Mouse (Mus musculus) forebrain, embryonic 16.5 days (tissue): ENCODE measurements around the gene Lgals9. TPM values are rescaled to one million over a fixed set of nuclear protein-coding genes. Genes with fewer than 3 reads are reported as not detected.

Experiments
- ATAC-seq: fragments of 200-750 bp; cut with Nextera tagmentation; 2 replicates; pipeline ENCODE4 v1.8.0; 2017; ENCODE audit warnings: mild to moderate bottlenecking, moderate library complexity
- H3K27ac ChIP-seq: fragments of 300-500 bp; sonication (generic); 2 replicates; pipeline ENCODE4 v1.5.1; 2014; ENCODE audit warnings: low read length, control low read depth
- H3K27me3 ChIP-seq: fragments of 300-500 bp; sonication (generic); replicated peaks from 2 replicates; pipeline ENCODE4 v1.6.1; 2014; ENCODE audit warnings: low read length; ENCODE audit not compliant: control insufficient read depth, insufficient read depth
- H3K36me3 ChIP-seq: fragments of 300-500 bp; sonication (generic); 2 replicates; pipeline ENCODE4 v1.6.1; 2014; ENCODE audit not compliant: control insufficient read depth, insufficient read depth
- H3K4me1 ChIP-seq: fragments of 300-500 bp; sonication (generic); replicated peaks from 2 replicates; pipeline ENCODE4 v1.6.1; 2014; ENCODE audit warnings: low read length; ENCODE audit not compliant: control insufficient read depth, insufficient read depth
- H3K4me2 ChIP-seq: fragments of 300-500 bp; sonication (generic); 2 replicates; pipeline ENCODE4 v1.6.1; 2014; ENCODE audit warnings: mild to moderate bottlenecking, low read length, control low read depth
- H3K4me3 ChIP-seq: fragments of 300-500 bp; sonication (generic); replicated peaks from 2 replicates; pipeline ENCODE4 v1.5.1; 2014; ENCODE audit warnings: mild to moderate bottlenecking, low read length, control low read depth
- H3K9ac ChIP-seq: fragments of 300-500 bp; sonication (generic); replicated peaks from 2 replicates; pipeline ENCODE4 v1.6.1; 2014; ENCODE audit warnings: low read depth, low read length, control low read depth
- H3K9me3 ChIP-seq: fragments of 300-500 bp; sonication (generic); 2 replicates; pipeline ENCODE4 v1.6.1; 2016; ENCODE audit warnings: low read length; ENCODE audit not compliant: control insufficient read depth
- WGBS: fragments of 180-500 bp; shearing (Covaris S2); extraction: QIAGEN DNeasy Blood & Tissue Kit; methylation state at CpG from one replicate; pipeline ENCODE4 v1.1.7; 2014; 5-methylcytosine and 5-hydroxymethylcytosine counted together
- polyA plus RNA-seq: library from polyadenylated mRNA; unstranded; fragments of >200 nt; fragmentation: Nextera tagmentation; extraction: Ambion mirVana; gene quantifications from 2 replicates; pipeline ENCODE4 v1.2.1, GENCODE M21; 2015

Gene Lgals9
- 6.8 and 8.3 TPM in 2 replicates for polyA plus RNA-seq

GRCm38 (mm10) chr11:78984483-78985177, at the start of gene Lgals9:
TSS of gene Lgals9 (minus strand) at chr11:78984946.
- Histone ChIP-seq H3K4me1 (no peaks in the 10 kb centered on the region), H3K27me3 (no peaks in the 10 kb centered on the region), H3K36me3 (no peaks in the 10 kb centered on the region), H3K4me3 (no peak within 1 kb of the TSS), H3K9me3 (no peaks in the 10 kb centered on the region), H3K9ac (no peak within 1 kb of the TSS), H3K27ac (no peak within 1 kb of the TSS), H3K4me2 (no peak within 1 kb of the TSS)
- ATAC-seq = no peak
- WGBS = 77% methylated on average over 10 of the region's 10 CpGs

GRCm38 (mm10) chr11:79033636-79034035, 48.9 kb upstream of the Lgals9 start:
- no peak overlapping the region for H3K4me2 ChIP-seq
- no peaks in the 10 kb centered on the region for H3K36me3 ChIP-seq
- H3K27me3 ChIP-seq = no peaks in the 10 kb centered on the region
- no peaks in the 10 kb centered on the region for H3K9me3 ChIP-seq
- H3K4me1 ChIP-seq = peaks cover 11% of the 10 kb centered on the region
- H3K4me3 ChIP-seq = no peak overlapping the region
- no peak overlapping the region for H3K27ac ChIP-seq
- H3K9ac ChIP-seq = no peak overlapping the region
- no peak for ATAC-seq
- WGBS = 92% methylated on average over 11 of the region's 11 CpGs

GRCm38 (mm10) chr11:79033021-79033420, 48.3 kb upstream of the Lgals9 start:
- 82% methylated on average over 12 of the region's 12 CpGs for WGBS
- H3K36me3 ChIP-seq = no peaks in the 10 kb centered on the region

GRCm38 (mm10) chr11:79031452-79031746, 46.7 kb upstream of the Lgals9 start:
- H3K9ac ChIP-seq = no peak overlapping the region
- whole genome bisulfite sequencing = 72% methylated on average over 5 of the region's 5 CpGs

More at GRCm38 (mm10) chr11:79033021-79033420, 48.3 kb upstream of the Lgals9 start:
- ATAC-seq = no peak
- no peak overlapping the region for H3K4me2 ChIP-seq
- no peak overlapping the region for H3K27ac ChIP-seq
- peaks cover 11% of the 10 kb centered on the region for H3K4me1 ChIP-seq
- no peaks in the 10 kb centered on the region for H3K9me3 ChIP-seq
- H3K9ac ChIP-seq = no peak overlapping the region
- no peaks in the 10 kb centered on the region for H3K27me3 ChIP-seq
- H3K4me3 ChIP-seq = no peak overlapping the region

GRCm38 (mm10) chr11:79030570-79031451, 46.1 kb upstream of the Lgals9 start:
- no peaks in the 10 kb centered on the region for H3K36me3 ChIP-seq
- H3K4me3 ChIP-seq = no peak overlapping the region
- peaks cover 6% of the 10 kb centered on the region for H3K4me1 ChIP-seq
- ATAC-seq = peak; percentile 84
- 57% methylated on average over 19 of the region's 19 CpGs for WGBS
- H3K9ac ChIP-seq = no peak overlapping the region; the same call in 1 of the 2 replicates
- peak overlapping the region; percentile 13; the same call in 1 of the 2 replicates for H3K27ac ChIP-seq
- H3K9me3 ChIP-seq = no peaks in the 10 kb centered on the region
- no peaks in the 10 kb centered on the region for H3K27me3 ChIP-seq
- no peak overlapping the region for H3K4me2 ChIP-seq

More at GRCm38 (mm10) chr11:79031452-79031746, 46.7 kb upstream of the Lgals9 start:
- ATAC-seq = no peak
- Histone ChIP-seq H3K9me3 (no peaks in the 10 kb centered on the region), H3K4me3 (no peak overlapping the region), H3K4me2 (no peak overlapping the region), H3K4me1 (peaks cover 9% of the 10 kb centered on the region), H3K36me3 (no peaks in the 10 kb centered on the region), H3K27me3 (no peaks in the 10 kb centered on the region), H3K27ac (no peak overlapping the region)

- Histone ChIP-seq H3K4me3 (no peak overlapping the region), H3K27ac (no peak overlapping the region), H3K4me1 (no peaks in the 10 kb centered on the region), H3K4me2 (no peak overlapping the region), H3K9ac (no peak overlapping the region), H3K27me3 (no peaks in the 10 kb centered on the region), H3K36me3 (peaks cover 2% of the 10 kb centered on the region; the same call in 1 of the 2 replicates), H3K9me3 (no peaks in the 10 kb centered on the region)
- ATAC-seq = no peak
- 82% methylated on average over 6 of the region's 6 CpGs for WGBS
These were observed 39.0 kb upstream of the Lgals9 start for GRCm38 (mm10) chr11:79023751-79024150.

- 65% methylated on average over 7 of the region's 7 CpGs for WGBS
- Histone ChIP-seq H3K9ac (no peak overlapping the region), H3K9me3 (no peaks in the 10 kb centered on the region), H3K4me1 (no peaks in the 10 kb centered on the region), H3K36me3 (peaks cover 2% of the 10 kb centered on the region; the same call in 1 of the 2 replicates), H3K27me3 (no peaks in the 10 kb centered on the region), H3K4me2 (no peak overlapping the region), H3K27ac (no peak overlapping the region), H3K4me3 (no peak overlapping the region)
- ATAC-seq = no peak
These were observed 38.6 kb upstream of the Lgals9 start for GRCm38 (mm10) chr11:79023342-79023741.

GRCm38 (mm10) chr11:79022836-79023235, 38.1 kb upstream of the Lgals9 start:
- no peak overlapping the region for H3K4me2 ChIP-seq
- no peaks in the 10 kb centered on the region for H3K27me3 ChIP-seq
- H3K36me3 ChIP-seq = peaks cover 2% of the 10 kb centered on the region; the same call in 1 of the 2 replicates
- no peak overlapping the region for H3K9ac ChIP-seq
- ATAC-seq = no peak
- no peaks in the 10 kb centered on the region for H3K9me3 ChIP-seq
- WGBS = 74% methylated on average over 4 of the region's 4 CpGs
- H3K4me3 ChIP-seq = no peak overlapping the region
- H3K4me1 ChIP-seq = no peaks in the 10 kb centered on the region
- no peak overlapping the region for H3K27ac ChIP-seq

- Histone ChIP-seq H3K4me3 (no peak overlapping the region), H3K9me3 (no peaks in the 10 kb centered on the region), H3K9ac (no peak overlapping the region), H3K4me1 (no peaks in the 10 kb centered on the region), H3K36me3 (peaks cover 2% of the 10 kb centered on the region; the same call in 1 of the 2 replicates), H3K27ac (no peak overlapping the region), H3K27me3 (no peaks in the 10 kb centered on the region), H3K4me2 (no peak overlapping the region)
- ATAC-seq = no peak
- WGBS = 88% methylated on average over 21 of the region's 21 CpGs
These were observed 35.8 kb upstream of the Lgals9 start for GRCm38 (mm10) chr11:79020535-79021045.
